Mouse (Mus musculus) lung, postnatal 10 days (tissue): ENCODE data around the gene Ffar4.

Experiments used
- DNase-seq: peaks from one replicate; pipeline ENCODE4 v3.0.0; 2021

Ffar4 gene

GRCm38 (mm10) chr19:38096858-38097758 is at the start of gene Ffar4:
Ffar4 (plus strand) TSS chr19:38097071.
- DNase-seq, result peak; percentile 36

DNA sequence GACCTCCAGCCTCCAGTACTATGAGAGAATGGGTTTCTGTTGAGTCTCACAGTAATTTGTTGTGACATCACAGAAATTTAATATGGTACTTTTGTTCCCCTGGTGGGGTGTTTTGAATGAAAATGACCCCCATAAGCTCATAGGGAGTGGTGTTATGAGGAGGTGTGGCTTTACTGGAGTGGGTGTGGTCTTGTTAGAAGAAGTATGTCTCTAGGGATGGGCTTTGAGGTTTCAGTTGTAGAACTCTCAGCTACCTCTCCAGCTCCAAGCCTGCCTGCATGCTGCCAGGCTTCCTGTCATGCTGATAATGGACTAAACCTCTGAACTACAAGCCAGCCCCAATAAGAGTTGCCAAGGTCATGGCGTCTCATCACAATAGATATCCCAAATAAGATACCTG is 47.2 kb upstream of the Ffar4 start:
- no peak for DNase-seq

GRCm38 (mm10) chr19:38053227-38054041 is 43.4 kb upstream of the Ffar4 start:
- DNase-seq, result no peak

- DNase-seq, result peak; percentile 90
Observed at GRCm38 (mm10) chr19:38054149-38054719, 42.6 kb upstream of the Ffar4 start.

DNA sequence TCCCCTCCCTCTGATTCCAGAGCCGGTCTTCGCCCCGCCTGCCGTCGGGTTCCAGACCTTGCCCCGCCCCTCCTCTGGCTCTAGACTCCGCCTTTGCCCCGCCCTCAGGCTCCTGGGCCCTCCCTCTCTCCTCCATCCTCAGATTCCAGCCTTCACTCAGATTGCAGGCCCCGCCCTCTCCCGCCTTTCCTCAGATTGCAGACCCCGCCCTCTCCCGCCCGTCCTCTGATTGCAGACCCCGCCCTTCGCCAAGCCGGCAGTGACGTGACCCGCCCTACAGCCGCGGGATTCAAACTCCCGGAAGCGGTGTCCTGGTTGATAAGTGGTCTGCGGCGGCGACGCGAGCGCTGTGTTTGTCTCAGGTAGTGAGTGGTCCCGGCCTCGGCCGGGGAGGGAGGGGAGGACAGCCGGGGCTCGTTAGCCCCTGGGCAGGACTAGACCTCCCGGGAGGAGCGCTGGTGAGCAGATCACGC is 42.1 kb upstream of the Ffar4 start, which contains the start of gene Cep55:
Gene Cep55, plus strand, starts transcription at position 292 of the 473 bp plus-strand sequence.
- peak; percentile 98 for DNase-seq

DNA sequence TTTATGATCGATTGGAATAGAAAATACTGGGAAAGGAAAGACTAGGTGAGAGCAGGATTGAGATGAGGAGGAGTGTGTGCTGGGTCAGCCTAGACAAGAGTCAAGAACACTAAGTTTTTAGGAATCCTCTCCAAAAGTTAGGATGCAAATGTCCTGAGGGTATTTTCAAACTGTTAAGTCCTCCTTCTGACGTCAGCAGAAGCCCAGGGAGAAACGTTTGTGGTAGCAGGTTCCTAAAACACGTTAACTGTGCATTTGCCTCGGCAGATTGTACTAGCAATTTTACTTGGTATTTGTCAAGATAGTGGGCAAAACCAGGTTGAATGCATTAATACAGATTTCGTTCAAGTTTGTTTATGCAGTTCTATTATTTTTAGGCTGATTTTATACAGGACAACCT is 41.1 kb upstream of the Ffar4 start:
- DNase-seq, result no peak

DNA sequence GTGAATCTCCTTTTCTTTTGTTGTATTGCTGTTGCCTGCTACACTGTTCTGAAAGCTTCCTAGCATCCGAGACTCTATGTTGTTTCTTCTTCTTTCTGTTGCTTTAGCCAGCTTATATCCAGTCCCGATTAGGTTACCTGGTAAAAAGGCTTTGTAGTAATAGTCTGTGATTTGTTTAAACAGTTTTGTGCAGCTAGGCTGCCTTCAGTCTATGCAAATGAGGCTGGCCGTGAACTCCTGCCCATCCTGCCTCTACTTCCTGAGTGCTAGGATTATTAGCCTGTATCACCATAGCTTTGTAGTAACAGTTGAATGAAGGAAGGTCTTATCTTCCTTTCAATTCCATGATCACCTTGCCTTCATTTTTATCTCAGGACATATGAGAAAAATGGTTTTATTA is 40.6 kb upstream of the Ffar4 start:
- DNase-seq, result no peak

DNA sequence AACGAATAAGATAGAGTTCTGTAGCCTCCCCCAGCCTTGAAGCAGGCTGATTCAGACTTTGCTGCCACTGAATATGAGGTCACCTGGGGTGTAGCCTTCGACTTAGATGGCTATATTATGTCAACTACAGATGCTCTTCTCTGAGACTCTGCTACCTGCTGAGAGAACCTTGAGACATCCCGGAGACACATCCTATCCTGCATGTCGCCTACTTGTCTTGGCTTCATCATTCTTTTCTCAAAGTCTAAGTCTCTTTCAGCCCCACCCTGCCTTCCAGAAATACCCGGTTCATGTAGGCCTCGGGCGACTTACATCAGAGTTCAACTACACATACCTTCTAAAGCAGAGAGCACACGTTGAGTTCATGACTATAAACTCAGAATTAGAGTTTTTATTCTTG is 39.9 kb upstream of the Ffar4 start:
- no peak for DNase-seq

DNA sequence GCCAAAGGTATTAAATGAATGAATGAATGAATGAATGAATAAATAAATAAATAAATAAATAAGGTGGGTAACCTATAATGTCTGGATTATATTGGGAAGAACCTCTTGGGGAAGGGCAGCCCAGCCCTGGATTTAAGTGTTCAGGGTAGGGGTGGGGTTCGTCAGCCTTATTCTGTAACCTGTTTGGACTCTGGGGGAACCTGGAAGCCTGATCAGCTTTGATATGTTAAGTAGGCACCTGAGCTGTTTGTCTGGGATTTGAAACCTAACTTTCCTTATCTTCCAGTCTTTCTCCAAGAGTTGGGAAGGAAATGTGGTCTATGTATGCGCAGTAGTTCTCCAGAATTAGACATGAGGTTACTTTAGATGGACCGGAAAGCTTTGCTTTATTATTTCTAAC is 33.7 kb upstream of the Ffar4 start:
- DNase-seq, result no peak

GRCm38 (mm10) chr19:38064051-38064450 is 32.8 kb upstream of the Ffar4 start:
- no peak for DNase-seq

DNA sequence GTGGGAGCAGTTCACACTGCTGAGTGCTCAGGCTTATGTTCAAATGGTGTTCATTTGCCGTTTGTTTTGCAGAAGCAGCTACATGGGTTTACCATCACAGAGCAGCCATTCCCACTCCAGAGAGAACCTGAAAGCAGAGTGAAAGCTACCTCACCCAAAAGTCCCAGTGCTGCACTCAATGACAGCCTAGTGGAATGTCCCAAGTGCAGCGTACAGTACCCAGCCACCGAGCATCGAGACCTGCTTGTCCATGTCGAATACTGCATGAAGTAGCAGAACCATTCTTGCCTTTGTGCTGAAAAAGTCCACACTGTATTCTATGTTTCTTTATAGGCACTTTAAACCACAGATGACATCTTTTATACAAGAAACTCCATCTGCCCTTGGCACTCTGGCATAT is 23.6 kb upstream of the Ffar4 start:
- DNase-seq, result no peak

GRCm38 (mm10) chr19:38075051-38075450 is 21.8 kb upstream of the Ffar4 start:
- no peak for DNase-seq

DNA sequence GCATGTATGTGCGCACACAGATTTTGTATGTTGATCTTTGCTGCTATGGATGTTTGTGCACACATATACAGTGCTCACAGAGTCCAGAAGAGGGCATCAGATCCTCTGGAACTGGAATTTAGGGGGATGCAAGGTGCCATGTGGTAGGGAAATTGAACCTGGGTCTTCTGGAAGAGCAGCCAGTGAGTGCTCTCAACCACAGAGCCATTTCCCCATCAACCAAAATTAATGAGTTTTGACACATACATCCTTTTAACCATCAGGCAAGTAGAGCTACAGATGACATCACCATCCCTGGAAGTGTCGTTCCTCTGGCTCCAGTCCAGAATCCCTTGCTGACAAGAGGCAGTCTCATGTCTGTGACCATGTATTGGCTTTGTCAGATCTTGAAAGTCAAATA is 20.6 kb upstream of the Ffar4 start:
- DNase-seq, result no peak

DNA sequence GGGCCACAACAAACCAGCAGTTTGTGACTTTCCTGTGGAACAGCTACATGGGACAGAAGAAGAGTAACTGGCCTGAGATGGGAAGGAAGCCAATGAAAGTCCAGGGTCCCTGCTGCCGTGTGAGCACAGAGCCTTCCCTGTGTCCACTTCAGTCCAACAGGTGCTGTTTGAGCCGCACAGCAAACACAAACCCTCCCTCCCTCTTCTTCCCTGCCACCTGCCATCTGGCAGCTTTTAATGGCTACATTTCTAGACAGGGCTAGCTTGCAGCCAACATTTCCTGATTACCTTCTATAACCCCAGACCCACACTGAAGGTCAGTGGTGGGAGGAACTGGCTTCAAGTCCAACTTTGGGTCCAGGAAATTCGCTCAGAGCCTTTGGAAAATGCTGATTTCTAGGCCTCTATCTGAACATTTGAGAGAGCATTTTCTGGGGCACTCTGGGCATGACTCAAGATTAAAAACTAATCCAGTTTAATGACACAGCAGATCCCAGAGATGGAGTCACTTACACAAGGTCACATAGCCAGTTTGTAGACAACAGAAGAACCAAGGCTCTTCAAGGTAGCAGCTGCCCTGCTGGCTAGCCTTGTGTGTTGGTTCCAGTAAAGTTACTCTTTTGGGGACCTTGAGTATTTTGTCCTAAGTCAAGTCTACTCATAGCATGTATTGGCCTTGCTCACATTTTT is 18.9 kb upstream of the Ffar4 start:
- DNase-seq, result no peak

DNA sequence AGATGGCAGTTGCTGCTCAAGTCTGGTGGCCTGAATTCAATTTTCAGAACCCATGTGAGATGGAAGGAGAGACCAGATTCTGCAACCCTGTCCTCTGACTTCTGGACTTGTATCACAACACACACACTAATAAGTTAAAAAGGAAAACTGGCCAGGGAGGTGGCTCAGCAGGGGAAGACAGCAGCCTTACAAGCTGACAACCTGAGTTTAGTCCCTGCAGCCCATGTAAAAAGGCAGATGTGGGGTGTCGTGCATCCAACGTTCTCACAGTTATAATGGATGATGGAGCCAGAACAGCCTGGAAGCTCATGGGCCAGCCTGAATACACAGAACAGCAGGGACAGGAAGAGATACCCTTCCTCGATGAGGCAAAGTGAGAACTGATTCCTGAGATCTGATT is 15.5 kb upstream of the Ffar4 start:
- no peak for DNase-seq

DNA sequence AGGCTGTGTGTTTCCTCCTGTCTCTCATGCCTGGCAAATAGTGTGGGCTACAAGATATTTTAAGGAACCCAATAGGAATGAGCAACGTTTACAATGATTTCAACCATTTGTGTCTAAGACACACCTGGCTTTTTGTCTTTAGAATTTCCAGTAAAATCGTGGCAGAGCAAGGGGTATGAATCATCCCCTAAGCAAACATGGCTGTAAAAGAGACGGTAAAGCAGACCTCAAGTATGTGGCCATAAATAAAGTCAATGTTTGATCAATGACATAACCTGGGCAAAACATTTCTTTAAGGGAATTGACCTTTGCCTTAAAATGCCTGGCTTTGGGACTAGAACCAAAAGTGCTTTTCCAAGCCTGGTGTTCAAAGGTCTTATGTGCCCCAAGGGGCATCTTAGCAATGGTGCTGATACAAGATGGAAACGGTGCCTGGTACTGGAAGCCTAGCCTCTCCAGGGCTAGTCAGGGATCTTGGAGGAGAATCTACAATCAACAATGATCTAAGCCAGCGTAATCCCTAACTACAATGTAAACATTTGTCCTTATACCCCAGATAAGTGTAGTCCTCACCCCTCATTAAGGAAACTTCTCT is 13.8 kb upstream of the Ffar4 start:
- DNase-seq, result no peak

GRCm38 (mm10) chr19:38085841-38086240 is 11.0 kb upstream of the Ffar4 start:
- no peak for DNase-seq

DNA sequence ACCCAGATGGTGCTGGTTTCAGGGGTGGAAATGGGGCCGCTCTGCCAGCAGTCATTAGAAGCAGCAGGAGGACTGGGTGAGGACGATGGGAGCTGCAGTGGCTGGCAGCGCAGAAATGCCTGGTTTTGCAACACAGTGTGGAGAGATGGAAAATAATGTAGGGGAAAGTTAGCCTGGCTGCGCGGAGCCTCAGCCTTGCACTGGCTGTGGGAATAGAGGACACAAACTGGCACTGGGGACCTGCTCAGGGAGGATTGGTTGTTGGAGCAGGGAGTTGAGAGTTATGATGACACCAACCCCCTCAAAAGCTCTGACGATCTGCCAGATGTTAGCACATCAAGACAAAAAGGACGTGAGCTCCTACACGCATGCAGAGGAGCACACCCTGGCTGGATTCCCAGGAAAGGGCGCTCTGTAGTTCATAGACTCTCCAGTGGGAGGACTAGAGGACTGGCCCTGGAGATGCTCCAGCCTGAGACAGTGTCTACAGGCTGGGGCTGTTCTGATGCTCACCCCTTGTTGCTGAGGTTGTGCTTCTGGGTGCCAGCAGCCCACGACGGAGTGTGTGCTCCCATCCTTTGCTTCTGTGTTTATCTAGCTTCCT is 9.8 kb upstream of the Ffar4 start:
- peak; percentile 69 for DNase-seq

DNA sequence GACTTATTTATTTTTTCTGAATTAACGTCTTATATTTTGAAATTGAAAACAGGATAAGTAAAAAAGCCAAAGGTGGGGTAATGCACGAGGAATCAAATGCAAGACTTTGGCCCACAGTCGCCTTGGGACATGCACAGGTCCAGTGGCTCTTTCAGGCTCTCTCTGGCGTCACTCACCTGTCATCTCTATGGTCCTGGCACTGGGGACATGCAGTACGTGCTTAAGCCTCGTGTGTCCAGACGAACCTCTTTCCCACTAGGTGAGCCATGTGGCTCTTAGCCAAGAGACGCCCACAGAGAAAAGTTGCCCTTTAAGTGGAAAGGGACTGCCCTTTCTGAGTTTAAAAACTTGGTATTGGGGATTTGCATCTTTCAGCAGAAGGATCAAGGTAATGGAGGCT is 7.5 kb upstream of the Ffar4 start:
- DNase-seq, result no peak

GRCm38 (mm10) chr19:38091512-38091985 is 5.3 kb upstream of the Ffar4 start:
- DNase-seq, result no peak

DNA sequence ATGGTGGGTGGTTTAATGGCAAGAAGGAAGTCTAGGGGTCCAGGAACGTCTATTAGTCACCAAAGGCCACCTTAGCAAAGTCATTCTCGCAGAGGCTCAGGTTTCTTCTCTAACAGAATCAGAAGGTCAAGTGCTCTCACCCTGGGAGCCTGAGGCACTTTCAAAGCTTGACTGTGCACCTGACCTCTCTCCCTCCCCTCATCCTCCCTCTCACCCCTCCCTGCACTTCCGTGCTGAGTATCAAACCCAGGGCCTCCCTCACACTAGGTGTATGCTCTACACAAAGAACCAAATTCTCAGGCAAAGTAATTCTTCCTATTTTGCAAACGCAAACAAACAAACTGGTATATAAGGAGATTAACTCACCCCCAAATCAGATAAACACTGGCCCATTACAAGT is 640 bp upstream of the Ffar4 start:
- no peak for DNase-seq

DNA sequence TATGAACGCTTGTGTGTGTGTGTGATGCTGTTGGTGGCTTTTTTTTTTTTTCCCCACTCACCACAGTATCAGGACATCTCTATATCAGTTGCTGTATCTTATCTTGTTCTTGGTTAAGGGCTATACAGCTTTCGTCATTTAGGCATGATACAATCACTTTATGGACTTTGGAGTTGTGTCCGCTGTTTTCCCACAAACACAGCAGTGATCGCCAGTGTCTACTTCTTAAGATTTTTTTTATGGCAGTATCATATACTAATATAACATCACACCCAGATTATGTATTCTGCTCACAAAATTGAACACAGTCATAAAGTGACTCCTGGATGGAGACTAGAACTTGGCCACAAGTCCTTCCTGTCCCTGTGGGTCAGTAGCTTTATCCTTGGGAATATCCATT is 11.0 kb downstream of the Ffar4 start:
- no peak for DNase-seq
